Comparison of ENCODE assay signal across 8 mouse cellular contexts in the genomic region with DNA sequence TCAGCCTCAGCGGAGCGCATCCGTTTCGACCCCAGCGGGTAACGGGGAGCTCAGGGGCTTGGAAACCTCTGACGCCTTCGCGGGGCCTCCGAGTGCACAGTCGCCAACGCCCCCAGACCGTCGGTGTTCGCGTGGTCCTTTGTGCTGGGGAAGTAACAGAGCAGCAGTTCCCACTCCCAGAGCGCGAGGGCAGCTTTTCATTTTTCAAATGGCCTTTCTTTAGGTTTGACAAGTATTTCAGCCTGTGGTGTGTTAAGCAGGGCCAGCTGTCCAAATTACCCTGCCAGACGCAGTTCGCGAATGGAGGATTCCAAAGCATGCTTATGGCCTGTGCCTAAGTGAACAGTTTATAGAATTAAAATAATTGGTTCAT. TPM values are rescaled to one million over a fixed set of nuclear protein-coding genes. Genes with fewer than 3 reads are reported as not detected.
A peak's percentile ranks its signal among the peaks of the same experiment; 100 is the strongest.
DNase-seq lines count a peak whose midpoint lies in the region; ATAC-seq and TF ChIP-seq lines count a peak whose summit lies in the region.

No protein-coding gene starts in this region.

- peak overlapping the region; percentile 97 for H3K27ac ChIP-seq in embryonic facial prominence, embryonic 10.5 days (replicated peaks)
- peak overlapping the region; percentile 100 for H3K27ac ChIP-seq in intestine, postnatal 0 days (ENCODE audit: low read depth, low read length)

- H3K4me1 ChIP-seq in megakaryocyte, embryonic 14.5 days = peaks cover 47% of the 10 kb centered on the region
- H3K4me1 ChIP-seq in embryonic facial prominence, embryonic 10.5 days = peaks cover 27% of the 10 kb centered on the region
- 0 out of 2 replicates have a peak, but pooled peaks cover 7% of the 10 kb centered on the region for H3K4me1 ChIP-seq in intestine, postnatal 0 days (replicated peaks; ENCODE audit: control insufficient read depth, insufficient read depth, low read length)

- H3K9me3 ChIP-seq in megakaryocyte, embryonic 14.5 days = no peaks in the 10 kb centered on the region
- no peaks in the 10 kb centered on the region for H3K9me3 ChIP-seq in embryonic facial prominence, embryonic 10.5 days
- H3K9me3 ChIP-seq in intestine, postnatal 0 days (ENCODE audit: control insufficient read depth) = no peaks in the 10 kb centered on the region

- under 1% methylated on average over 21 of the region's 21 CpGs for WGBS in embryonic facial prominence, embryonic 10.5 days
- WGBS in intestine, postnatal 0 days = under 1% methylated on average over 21 of the region's 21 CpGs

- peaks cover 29% of the 10 kb centered on the region for H3K36me3 ChIP-seq in megakaryocyte, embryonic 14.5 days (replicated peaks; ENCODE audit: low read length)
- no peaks in the 10 kb centered on the region for H3K36me3 ChIP-seq in embryonic facial prominence, embryonic 10.5 days (replicated peaks)
- no peaks in the 10 kb centered on the region for H3K36me3 ChIP-seq in intestine, postnatal 0 days (ENCODE audit: control insufficient read depth, insufficient read depth)

- peak; percentile 32; the same call in 1 of the 2 replicates for TF ChIP-seq CTCF in intestine, postnatal 0 days (IDR thresholded peaks at IDR 0.05; ENCODE audit: low read depth)

- no peak for ATAC-seq in megakaryocyte, adult 5-6 weeks (ENCODE audit: poor library complexity, severe bottlenecking)
- peak; percentile 28; the same call in 1 of the 2 replicates for ATAC-seq in intestine, postnatal 0 days
- peak; percentile 49; the same call in 1 of the 2 replicates for ATAC-seq in neutrophil, adult 5-6 weeks (ENCODE audit: extremely low read depth, insufficient number of reproducible peaks, low FRiP score, poor library complexity, severe bottlenecking)

- H3K9ac ChIP-seq in intestine, postnatal 0 days (ENCODE audit: low read depth, low read length) = peak overlapping the region; percentile 99

- peak overlapping the region; percentile 95 for H3K4me3 ChIP-seq in megakaryocyte, embryonic 14.5 days (replicated peaks)
- H3K4me3 ChIP-seq in embryonic facial prominence, embryonic 10.5 days = peak overlapping the region; percentile 93
- peak overlapping the region; percentile 88 for H3K4me3 ChIP-seq in intestine, postnatal 0 days (ENCODE audit: low read depth, low read length)

- no peaks in the 10 kb centered on the region for H3K27me3 ChIP-seq in megakaryocyte, embryonic 14.5 days (replicated peaks)
- no peaks in the 10 kb centered on the region for H3K27me3 ChIP-seq in embryonic facial prominence, embryonic 10.5 days (replicated peaks; ENCODE audit: low read depth, poor library complexity, severe bottlenecking)
- no peaks in the 10 kb centered on the region for H3K27me3 ChIP-seq in intestine, postnatal 0 days (replicated peaks; ENCODE audit: control insufficient read depth, insufficient read depth, low read length)

- no peak for DNase-seq in embryonic facial prominence, embryonic 10.5 days (ENCODE audit: low spot score)
- no peak for DNase-seq in right cerebral cortex, postnatal 4 days
- no peak for DNase-seq in layer of hippocampus, postnatal 10 days (ENCODE audit: low spot score in 2 of 2)
- no peak for DNase-seq in frontal cortex, postnatal 25 days (ENCODE audit: low spot score in 2 of 2)

- H3K4me2 ChIP-seq in intestine, postnatal 0 days (replicated peaks; ENCODE audit: low read depth) = peak overlapping the region; percentile 89

RNA-seq across cellular contexts. Expression of gene Rap1b, which starts 0.4 kb away (rescaled TPM):
- polyA plus RNA-seq in megakaryocyte, embryonic 14.5 days (2012; ENCODE audit: insufficient read depth, low replicate concordance) = 87.7 and 210 TPM in 2 replicates
- total RNA-seq in megakaryocyte, adult 5-6 weeks (2015) = 448 and 514 TPM in 2 replicates
- 174 and 218 TPM in 2 replicates for total RNA-seq in megakaryocyte, adult 5-6 weeks (2017)
- 125 and 135 TPM in 2 replicates for polyA plus RNA-seq in embryonic facial prominence, embryonic 10.5 days (2016; fragmentation: Nextera tagmentation; extraction: Ambion mirVana)
- polyA plus RNA-seq in intestine, postnatal 0 days (2015; fragmentation: Nextera tagmentation; extraction: Ambion mirVana) = 132 and 134 TPM in 2 replicates
- 331 and 337 TPM in 2 replicates for total RNA-seq in neutrophil, adult 5-6 weeks (2017)
- total RNA-seq in layer of hippocampus, postnatal 10 days (2021) = 10 to 100 TPM; 97.5 to 99.8 TPM

RNA-seq across cellular contexts. Expression of gene Nup107, which starts 53.7 kb away (rescaled TPM):
- polyA plus RNA-seq in megakaryocyte, embryonic 14.5 days (2012; ENCODE audit: insufficient read depth, low replicate concordance) = 10.8 TPM in 1 of 2 replicates, not detected in the other
- 50.3 and 50.9 TPM in 2 replicates for total RNA-seq in megakaryocyte, adult 5-6 weeks (2015)
- total RNA-seq in megakaryocyte, adult 5-6 weeks (2017) = 57.7 and 68.7 TPM in 2 replicates
- 106 and 107 TPM in 2 replicates for polyA plus RNA-seq in embryonic facial prominence, embryonic 10.5 days (2016; fragmentation: Nextera tagmentation; extraction: Ambion mirVana)
- 13.5 and 16.2 TPM in 2 replicates for polyA plus RNA-seq in intestine, postnatal 0 days (2015; fragmentation: Nextera tagmentation; extraction: Ambion mirVana)
- 45.9 and 50.0 TPM in 2 replicates for total RNA-seq in neutrophil, adult 5-6 weeks (2017)
- 10 to 100 TPM; 17.3 to 20.7 TPM for total RNA-seq in layer of hippocampus, postnatal 10 days (2021)
